In the genomic region with DNA sequence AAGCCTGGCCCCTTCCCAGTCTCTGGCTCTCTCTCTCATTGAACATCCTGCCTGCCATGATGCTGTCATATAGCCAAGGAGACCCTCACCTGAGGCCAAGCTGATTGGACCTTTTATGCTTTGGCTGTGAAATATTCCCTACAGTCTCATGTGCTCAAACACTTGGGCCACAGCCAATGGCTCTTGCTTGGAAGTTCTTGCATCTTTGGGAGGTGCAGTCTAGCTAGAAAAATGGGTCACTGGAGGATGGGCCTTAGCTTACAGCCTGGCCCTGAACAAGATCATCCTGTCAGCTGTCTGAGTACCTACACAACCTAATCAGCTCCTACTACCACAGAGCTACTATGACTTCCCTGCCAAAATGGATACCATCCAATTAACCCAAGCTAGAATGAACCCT, we compare ENCODE assay signal across 11 mouse cellular contexts.
"Had no signal": no experiment of that assay in that cellular context is flagged by ENCODE, and none has a peak within 500 bp of the region (broad histone marks: within the 10 kb centered on the region; RNA-seq: fewer than 3 reads in every experiment).

No protein-coding gene starts in this region.

- H3K27ac ChIP-seq: limb, embryonic 12.5 days; liver, embryonic 14.5 days; midbrain, embryonic 12.5 days; neural tube, embryonic 13.5 days had no signal

- H3K4me3 ChIP-seq: limb, embryonic 12.5 days; midbrain, embryonic 12.5 days; neural tube, embryonic 13.5 days had no signal

- H3K4me1 ChIP-seq: limb, embryonic 12.5 days; midbrain, embryonic 12.5 days; neural tube, embryonic 13.5 days had no signal

- H3K36me3 ChIP-seq: limb, embryonic 12.5 days; midbrain, embryonic 12.5 days; neural tube, embryonic 13.5 days had no signal

- H3K4me2 ChIP-seq: limb, embryonic 12.5 days; midbrain, embryonic 12.5 days; neural tube, embryonic 13.5 days had no signal

- H3K27me3 ChIP-seq: limb, embryonic 12.5 days; midbrain, embryonic 12.5 days; neural tube, embryonic 13.5 days had no signal

- ATAC-seq: midbrain, embryonic 16.5 days had no signal

- DNase-seq: layer of hippocampus, adult 9-11 months; layer of hippocampus, postnatal 36 days; liver; lung, adult 18-20 months; right cerebral cortex, postnatal 14 days; thymus, postnatal 36 days had no signal

- H3K9ac ChIP-seq: limb, embryonic 12.5 days; liver, embryonic 14.5 days; midbrain, embryonic 12.5 days; neural tube, embryonic 13.5 days had no signal
